Mouse (Mus musculus): ENCODE measurements at regions not wholly inside any gene's neighbourhood (a gene's known extent, or its start where the extent isn't known, plus 50 kb on each side); places are given as distances from the start of the nearest gene placed in this dataset.

DNA sequence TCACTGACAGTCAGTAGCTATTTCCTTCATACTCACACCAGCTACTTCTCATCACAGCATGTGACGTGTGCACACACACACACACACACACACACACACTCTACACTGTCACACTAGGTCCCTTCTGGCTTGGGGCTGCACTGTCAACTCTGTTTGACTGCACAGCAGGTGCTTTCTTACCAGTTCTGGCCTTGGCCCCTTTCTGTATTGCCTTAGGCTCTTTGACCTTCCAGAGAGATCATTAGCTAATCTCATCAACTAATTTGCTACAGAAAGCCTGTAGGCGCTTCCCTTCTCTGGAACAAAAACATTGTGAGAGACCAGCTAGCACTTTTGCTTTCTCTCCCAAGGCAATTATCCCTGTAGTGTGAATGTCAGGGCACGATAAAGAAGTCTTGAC is 334.4 kb downstream of the Mllt3 start:
- H3K9me3 ChIP-seq, result no peaks in the 10 kb centered on the region
- H3K4me1 ChIP-seq, result peaks cover 12% of the 10 kb centered on the region
- no peak for ATAC-seq (ENCODE audit: low FRiP score, low read depth)
- no peaks in the 10 kb centered on the region for H3K27me3 ChIP-seq (replicated peaks)
- no peak overlapping the region for H3K27ac ChIP-seq
- H3K4me3 ChIP-seq, result no peak overlapping the region
- no peaks in the 10 kb centered on the region for H3K36me3 ChIP-seq
- WGBS, result 42% methylated on average over 3 of the region's 3 CpGs
- no peak overlapping the region for H3K4me2 ChIP-seq (replicated peaks)
- H3K9ac ChIP-seq, result no peak overlapping the region

DNA sequence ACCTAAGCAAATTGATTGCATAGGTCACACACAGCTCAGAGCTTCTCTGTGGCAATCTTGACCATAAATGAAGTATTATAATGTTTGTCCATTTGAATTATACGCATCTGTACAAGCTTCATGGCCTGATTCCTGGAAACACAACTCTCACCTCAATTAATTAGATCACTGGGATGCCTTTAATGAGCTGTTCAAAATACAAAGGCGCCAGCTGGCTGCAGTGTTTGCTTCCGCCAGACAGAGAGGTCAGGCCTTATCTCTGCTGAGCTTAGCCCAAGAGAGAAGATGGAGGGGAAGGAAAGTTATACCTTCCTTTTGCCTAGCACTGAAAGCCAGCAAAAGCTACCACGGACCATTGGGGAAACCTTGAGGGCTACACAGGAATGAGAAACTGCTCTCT is 336.2 kb downstream of the Mllt3 start:
- no peak overlapping the region for H3K9ac ChIP-seq
- H3K4me1 ChIP-seq, result peaks cover 4% of the 10 kb centered on the region; the same call in 1 of the 2 replicates
- no peak for ATAC-seq (ENCODE audit: low FRiP score, low read depth)
- no peak overlapping the region for H3K4me2 ChIP-seq (replicated peaks)
- no peaks in the 10 kb centered on the region for H3K36me3 ChIP-seq
- H3K9me3 ChIP-seq, result no peaks in the 10 kb centered on the region
- no peak overlapping the region for H3K4me3 ChIP-seq
- WGBS, result 78% methylated on average over 4 of the region's 4 CpGs
- H3K27me3 ChIP-seq (replicated peaks), result no peaks in the 10 kb centered on the region
- no peak overlapping the region for H3K27ac ChIP-seq

DNA sequence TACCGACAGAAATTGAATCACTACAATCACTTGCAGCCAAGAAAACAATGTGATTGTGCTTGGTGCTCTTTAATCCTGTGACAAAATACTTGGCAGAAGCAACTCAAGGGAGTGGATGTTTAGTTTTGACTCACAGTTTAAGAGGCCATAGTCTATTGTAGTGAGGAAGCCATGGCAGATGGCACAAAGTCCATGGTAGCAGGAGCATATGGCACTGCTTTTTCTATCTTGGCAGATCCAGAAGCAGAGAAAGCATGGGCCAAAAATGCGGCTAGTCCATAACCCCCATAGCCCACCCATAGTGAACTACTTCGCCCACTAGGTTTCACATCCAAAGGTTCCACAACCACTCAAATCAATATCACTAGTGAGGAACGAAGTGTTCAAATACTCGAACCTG is 337.4 kb downstream of the Mllt3 start:
- Histone ChIP-seq H3K36me3 (no peaks in the 10 kb centered on the region), H3K4me3 (no peak overlapping the region), H3K4me2 (replicated peaks) (no peak overlapping the region), H3K9me3 (no peaks in the 10 kb centered on the region), H3K27ac (no peak overlapping the region), H3K27me3 (replicated peaks) (no peaks in the 10 kb centered on the region), H3K9ac (no peak overlapping the region), H3K4me1 (peaks cover 4% of the 10 kb centered on the region; the same call in 1 of the 2 replicates)
- ATAC-seq (ENCODE audit: low FRiP score, low read depth), result no peak
- 96% methylated on average over 5 of the region's 5 CpGs for WGBS

DNA sequence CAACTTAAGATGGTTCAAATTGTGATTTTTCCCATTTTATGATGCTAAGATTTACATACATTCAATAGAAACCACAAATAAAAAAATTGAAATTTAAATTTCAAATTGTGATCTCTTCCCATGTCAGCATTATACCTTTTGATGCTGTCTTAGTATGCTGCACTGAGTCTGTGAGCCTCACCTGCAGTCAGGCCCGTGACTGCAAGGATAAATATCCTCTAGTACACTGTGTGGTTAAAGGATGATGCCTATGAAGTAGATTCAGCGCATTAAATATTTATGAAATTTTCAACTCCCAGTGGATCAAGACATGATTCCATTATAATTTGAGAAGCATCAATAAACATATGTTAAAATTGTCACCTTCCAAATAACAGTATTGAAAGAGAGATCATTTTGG is 340.4 kb downstream of the Mllt3 start:
- H3K4me3 ChIP-seq, result no peak overlapping the region
- H3K4me2 ChIP-seq (replicated peaks), result no peak overlapping the region
- H3K9ac ChIP-seq, result no peak overlapping the region
- no peak overlapping the region for H3K27ac ChIP-seq
- H3K36me3 ChIP-seq, result no peaks in the 10 kb centered on the region
- no peak for ATAC-seq (ENCODE audit: low FRiP score, low read depth)
- H3K27me3 ChIP-seq (replicated peaks), result no peaks in the 10 kb centered on the region
- no peaks in the 10 kb centered on the region for H3K9me3 ChIP-seq
- 85% methylated on average over 2 of the region's 2 CpGs for WGBS
- no peaks in the 10 kb centered on the region for H3K4me1 ChIP-seq

DNA sequence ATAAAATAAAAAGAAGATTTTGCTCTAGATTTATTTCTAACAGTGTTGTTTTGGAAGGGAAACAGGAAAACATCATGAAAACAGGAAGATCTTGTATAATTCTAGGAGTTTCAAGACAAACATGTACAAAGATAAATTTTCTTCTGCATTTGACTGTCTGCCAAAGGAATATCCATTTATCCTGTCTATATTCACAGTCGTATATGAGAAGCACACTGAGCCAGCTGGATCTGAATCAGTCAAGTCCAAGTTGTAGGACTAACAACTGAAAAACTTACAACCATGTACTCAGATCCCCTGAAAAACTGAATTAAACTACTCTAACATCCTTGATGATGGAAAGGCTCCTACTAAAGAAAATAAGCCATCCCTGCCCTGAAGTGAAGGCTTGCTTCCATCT is 348.2 kb downstream of the Mllt3 start:
- no peak overlapping the region for H3K4me3 ChIP-seq
- WGBS, result 91% methylated on average over 1 of the region's 1 CpGs
- H3K4me2 ChIP-seq (replicated peaks), result no peak overlapping the region
- H3K4me1 ChIP-seq, result no peaks in the 10 kb centered on the region
- no peaks in the 10 kb centered on the region for H3K36me3 ChIP-seq
- no peak for ATAC-seq (ENCODE audit: low FRiP score, low read depth)
- no peaks in the 10 kb centered on the region for H3K9me3 ChIP-seq
- H3K9ac ChIP-seq, result no peak overlapping the region
- no peaks in the 10 kb centered on the region for H3K27me3 ChIP-seq (replicated peaks)
- no peak overlapping the region for H3K27ac ChIP-seq

DNA sequence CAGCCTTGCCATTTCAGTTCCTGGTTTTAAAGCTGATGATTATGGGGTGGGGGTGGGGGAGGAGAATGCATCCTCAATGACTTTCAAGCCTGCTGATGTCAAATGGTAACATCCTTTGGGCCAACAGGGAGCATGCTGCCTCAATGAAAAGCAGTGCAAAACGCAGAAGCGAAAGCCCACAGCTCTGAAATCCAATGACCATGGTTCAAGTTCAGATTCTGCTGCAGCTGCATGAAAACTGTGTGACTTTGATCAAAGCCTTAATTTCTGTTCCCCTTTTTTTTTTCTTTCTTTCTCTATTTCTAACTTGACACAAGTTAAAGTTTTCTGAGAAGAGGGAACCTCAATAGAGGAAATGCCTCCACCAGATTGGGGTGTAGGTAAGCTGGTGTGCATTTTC is 350.4 kb downstream of the Mllt3 start:
- ATAC-seq (ENCODE audit: low FRiP score, low read depth), result no peak
- H3K36me3 ChIP-seq, result no peaks in the 10 kb centered on the region
- 82% methylated on average over 2 of the region's 2 CpGs for WGBS

DNA sequence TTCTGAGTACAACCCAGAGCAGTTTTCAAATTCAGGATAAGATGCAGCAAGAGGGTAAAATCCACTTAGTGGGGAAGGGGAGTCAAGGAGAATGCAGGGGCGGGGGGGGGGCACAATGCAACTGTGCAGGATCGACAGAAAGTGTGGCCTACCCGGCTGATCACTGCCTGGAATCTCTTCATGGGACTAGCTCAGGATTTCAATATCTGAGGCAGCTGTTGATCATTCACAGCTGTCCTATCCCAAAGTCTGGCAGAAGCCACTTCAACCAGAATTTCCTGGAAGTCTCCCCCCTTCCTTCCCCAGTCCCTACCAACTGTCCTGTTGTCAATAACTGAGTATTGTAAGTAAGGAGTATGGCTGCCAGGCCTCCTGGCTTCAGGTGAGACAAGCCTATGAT is 362.1 kb downstream of the Mllt3 start:
- 91% methylated on average over 3 of the region's 3 CpGs for WGBS

More for the DNA sequence above, 350.4 kb downstream of the Mllt3 start:
- Histone ChIP-seq H3K4me2 (replicated peaks) (no peak overlapping the region), H3K4me1 (no peaks in the 10 kb centered on the region), H3K9ac (no peak overlapping the region), H3K9me3 (no peaks in the 10 kb centered on the region), H3K4me3 (no peak overlapping the region), H3K27ac (no peak overlapping the region), H3K27me3 (replicated peaks) (no peaks in the 10 kb centered on the region)

DNA sequence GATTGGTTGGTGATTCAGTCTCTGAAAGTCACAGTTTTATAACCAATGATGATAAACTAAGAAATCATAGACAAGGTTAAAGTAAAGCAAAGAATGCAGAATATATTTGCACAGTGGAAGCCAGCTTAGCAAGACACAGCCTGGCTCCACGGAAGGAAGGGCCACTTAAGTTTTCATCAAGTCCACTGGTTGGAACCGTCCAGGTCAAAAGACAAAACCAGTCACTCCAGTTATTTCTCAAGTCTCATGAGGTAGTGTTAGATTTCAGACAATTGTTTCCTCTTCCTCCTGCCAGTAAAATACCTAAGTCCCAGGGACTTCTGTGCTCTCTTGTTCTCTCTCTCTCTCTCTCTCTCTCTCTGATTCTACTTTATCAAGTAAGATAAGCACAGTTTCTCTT is 363.0 kb downstream of the Mllt3 start:
- WGBS, result 81% methylated on average over 2 of the region's 2 CpGs
- no peaks in the 10 kb centered on the region for H3K4me1 ChIP-seq
- H3K36me3 ChIP-seq, result no peaks in the 10 kb centered on the region
- no peak overlapping the region for H3K4me2 ChIP-seq (replicated peaks)
- H3K9me3 ChIP-seq, result no peaks in the 10 kb centered on the region
- H3K27ac ChIP-seq, result no peak overlapping the region
- H3K9ac ChIP-seq, result no peak overlapping the region
- ATAC-seq (ENCODE audit: low FRiP score, low read depth), result no peak
- H3K27me3 ChIP-seq (replicated peaks), result no peaks in the 10 kb centered on the region
- H3K4me3 ChIP-seq, result no peak overlapping the region

More for the DNA sequence above, 362.1 kb downstream of the Mllt3 start:
- Histone ChIP-seq H3K36me3 (no peaks in the 10 kb centered on the region), H3K9ac (no peak overlapping the region), H3K27ac (no peak overlapping the region), H3K27me3 (replicated peaks) (no peaks in the 10 kb centered on the region), H3K4me1 (no peaks in the 10 kb centered on the region), H3K4me3 (no peak overlapping the region), H3K9me3 (no peaks in the 10 kb centered on the region), H3K4me2 (replicated peaks) (no peak overlapping the region)
- no peak for ATAC-seq (ENCODE audit: low FRiP score, low read depth)

DNA sequence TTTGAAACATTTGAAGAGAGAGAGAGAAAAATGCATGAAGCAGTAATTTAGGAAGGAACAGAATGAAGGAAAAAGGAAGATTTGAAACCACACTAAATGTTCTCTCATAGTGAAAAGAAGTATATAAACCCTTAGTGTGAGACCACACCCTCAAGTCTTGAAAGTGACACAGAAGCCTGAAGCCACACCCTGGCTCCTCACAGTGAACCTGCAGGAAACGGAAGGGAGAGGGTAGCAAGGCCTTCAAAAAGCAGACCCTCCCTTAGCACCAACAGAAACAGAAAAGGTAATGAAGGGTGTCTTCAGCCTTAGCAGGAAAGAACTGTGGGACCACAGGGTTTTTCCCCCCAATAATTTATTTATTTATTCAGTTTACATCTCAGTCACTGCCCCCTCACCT is 363.7 kb downstream of the Mllt3 start:
- Histone ChIP-seq H3K9me3 (no peaks in the 10 kb centered on the region), H3K27me3 (replicated peaks) (no peaks in the 10 kb centered on the region), H3K4me2 (replicated peaks) (no peak overlapping the region), H3K4me3 (no peak overlapping the region), H3K4me1 (no peaks in the 10 kb centered on the region), H3K27ac (no peak overlapping the region), H3K9ac (no peak overlapping the region), H3K36me3 (no peaks in the 10 kb centered on the region)
- no peak for ATAC-seq (ENCODE audit: low FRiP score, low read depth)
- 45% methylated on average over 1 of the region's 1 CpGs for WGBS

DNA sequence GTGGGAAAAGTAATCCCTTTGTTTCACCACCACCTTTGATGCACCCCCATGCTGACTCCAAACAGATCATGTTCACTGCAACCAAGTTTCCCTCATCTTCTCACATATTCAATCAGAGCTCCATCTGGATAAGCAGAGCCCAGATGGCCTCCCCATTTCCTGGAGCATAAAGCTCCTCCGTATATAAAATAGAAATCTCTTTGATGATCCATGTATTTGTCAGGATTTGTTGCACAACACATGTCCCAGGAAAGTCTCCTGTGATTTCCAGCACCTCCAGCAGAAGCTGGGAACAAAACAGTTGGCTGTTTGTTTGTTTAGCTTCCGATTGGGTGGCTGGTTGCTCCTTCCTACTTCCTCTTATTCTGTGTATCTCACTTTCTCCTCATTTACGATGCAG is 364.9 kb downstream of the Mllt3 start:
- Histone ChIP-seq H3K27ac (no peak overlapping the region), H3K9me3 (no peaks in the 10 kb centered on the region), H3K36me3 (no peaks in the 10 kb centered on the region), H3K9ac (no peak overlapping the region), H3K4me3 (no peak overlapping the region), H3K27me3 (replicated peaks) (no peaks in the 10 kb centered on the region), H3K4me1 (no peaks in the 10 kb centered on the region), H3K4me2 (replicated peaks) (no peak overlapping the region)
- no peak for ATAC-seq (ENCODE audit: low FRiP score, low read depth)
- 41% methylated on average over 3 of the region's 3 CpGs for WGBS

DNA sequence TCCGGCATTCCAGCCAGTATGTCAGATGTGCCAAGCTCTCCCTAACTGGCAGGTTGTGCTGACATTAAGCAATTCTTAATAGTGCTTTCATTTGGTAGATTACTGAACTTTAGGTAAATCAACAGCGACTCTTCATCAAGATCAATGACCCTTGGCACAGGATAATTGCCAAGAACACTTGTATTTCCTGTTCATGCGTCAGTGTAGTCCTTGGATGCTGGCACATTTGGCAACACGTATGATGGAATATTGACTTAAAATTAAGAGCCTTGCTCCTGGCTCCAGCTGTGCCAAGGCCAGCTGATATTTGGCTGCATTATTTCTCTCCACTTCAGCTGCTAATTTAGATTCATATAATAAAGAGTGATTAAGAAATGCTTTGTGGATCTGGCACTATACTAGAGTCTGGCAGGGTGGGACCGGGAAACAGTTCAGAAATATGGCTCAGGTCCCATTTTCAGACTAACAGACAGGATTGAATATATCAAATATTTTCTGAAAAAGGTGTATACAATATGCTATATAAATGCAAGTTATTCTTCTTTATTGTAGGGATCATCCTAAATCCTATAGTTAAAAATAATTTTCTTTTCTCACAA is 365.5 kb downstream of the Mllt3 start:
- H3K27me3 ChIP-seq (replicated peaks), result no peaks in the 10 kb centered on the region
- H3K4me2 ChIP-seq (replicated peaks), result no peak overlapping the region
- no peak for ATAC-seq (ENCODE audit: low FRiP score, low read depth)
- H3K36me3 ChIP-seq, result no peaks in the 10 kb centered on the region
- no peak overlapping the region for H3K27ac ChIP-seq
- no peak overlapping the region for H3K9ac ChIP-seq
- 82% methylated on average over 5 of the region's 5 CpGs for WGBS
- H3K4me3 ChIP-seq, result no peak overlapping the region
- no peaks in the 10 kb centered on the region for H3K4me1 ChIP-seq
- H3K9me3 ChIP-seq, result no peaks in the 10 kb centered on the region

DNA sequence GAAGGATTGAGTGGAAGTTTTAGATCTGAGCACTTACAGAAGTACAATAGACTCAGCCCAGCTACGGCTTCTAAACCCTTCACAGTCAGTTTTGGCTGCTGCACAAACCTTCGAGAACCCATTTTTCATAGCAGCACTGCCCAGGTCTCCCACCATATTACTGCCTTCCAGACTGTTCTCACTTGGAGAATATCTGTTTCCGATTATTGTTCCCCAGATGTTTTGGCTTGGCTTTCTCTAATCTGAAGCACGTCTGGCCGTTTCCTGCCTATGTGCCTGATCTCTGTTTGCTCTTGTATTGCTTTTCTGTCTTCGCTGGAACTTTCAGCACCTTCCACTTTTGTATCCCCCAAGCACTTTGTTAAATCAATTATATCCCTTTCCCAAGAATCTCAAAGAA is 368.0 kb downstream of the Mllt3 start:
- Histone ChIP-seq H3K36me3 (no peaks in the 10 kb centered on the region), H3K9ac (no peak overlapping the region), H3K4me1 (no peaks in the 10 kb centered on the region), H3K4me3 (no peak overlapping the region), H3K27me3 (replicated peaks) (no peaks in the 10 kb centered on the region), H3K27ac (no peak overlapping the region), H3K9me3 (no peaks in the 10 kb centered on the region), H3K4me2 (replicated peaks) (no peak overlapping the region)
- no peak for ATAC-seq (ENCODE audit: low FRiP score, low read depth)
- WGBS, result 82% methylated on average over 6 of the region's 6 CpGs

DNA sequence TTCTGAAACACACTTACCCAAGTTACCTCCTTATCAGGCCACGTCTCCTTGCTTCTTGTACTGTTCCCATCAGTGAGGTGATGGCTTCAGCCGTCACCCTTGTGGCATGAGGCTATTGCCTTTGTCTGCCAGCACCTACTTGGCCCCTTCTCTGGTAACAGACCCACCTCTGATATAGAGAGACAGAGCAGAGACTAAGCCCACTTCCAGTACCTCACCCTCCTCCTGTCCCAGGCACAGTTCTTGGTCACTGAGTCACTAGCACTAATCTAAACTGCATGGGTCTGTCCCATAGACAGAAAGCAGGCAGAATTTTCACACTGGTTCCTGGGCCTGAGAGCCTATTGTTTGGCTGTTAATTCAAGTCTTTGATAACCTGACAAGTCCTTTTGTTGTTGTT is 370.3 kb downstream of the Mllt3 start:
- H3K27me3 ChIP-seq (replicated peaks), result no peaks in the 10 kb centered on the region
- H3K27ac ChIP-seq, result no peak overlapping the region
- 77% methylated on average over 2 of the region's 2 CpGs for WGBS
- ATAC-seq (ENCODE audit: low FRiP score, low read depth), result no peak
- H3K4me2 ChIP-seq (replicated peaks), result no peak overlapping the region
- H3K4me3 ChIP-seq, result no peak overlapping the region
- H3K9me3 ChIP-seq, result no peaks in the 10 kb centered on the region
- no peak overlapping the region for H3K9ac ChIP-seq
- no peaks in the 10 kb centered on the region for H3K4me1 ChIP-seq
- H3K36me3 ChIP-seq, result no peaks in the 10 kb centered on the region

Measured in neural tube, embryonic 12.5 days (tissue).